Mouse (Mus musculus) spleen, adult 2 months (tissue): Measurements from ENCODE around the gene Ly75.

Experiments used
- CTCF ChIP-seq: fragments of 200-500 bp; IDR thresholded peaks from 2 replicates; pipeline ENCODE4 v1.5.1; 2011; ENCODE audit warnings: mild to moderate bottlenecking, inconsistent platforms; ENCODE audit not compliant: insufficient read depth, insufficient read length, insufficient replicate concordance; ENCODE audit errors: extremely low read depth
- POLR2A ChIP-seq: fragments of 200-500 bp; IDR thresholded peaks from 2 replicates; pipeline ENCODE4 v1.6.1; 2011; ENCODE audit warnings: low read depth, low read length, inconsistent platforms

GRCm38 (mm10) chr2:60375608-60376107 lies 7.4 kb downstream of the Ly75 start:
- TF ChIP-seq POLR2A (no peak), CTCF (no peak)
